Mouse (Mus musculus) embryo, embryonic 11 days (tissue): Measurements from ENCODE around the gene Sstr3.

ENCODE experiments used
- DNase-seq: peaks from one replicate; pipeline ENCODE4 v3.0.0-alpha.2; 2015

The Sstr3 gene

DNA sequence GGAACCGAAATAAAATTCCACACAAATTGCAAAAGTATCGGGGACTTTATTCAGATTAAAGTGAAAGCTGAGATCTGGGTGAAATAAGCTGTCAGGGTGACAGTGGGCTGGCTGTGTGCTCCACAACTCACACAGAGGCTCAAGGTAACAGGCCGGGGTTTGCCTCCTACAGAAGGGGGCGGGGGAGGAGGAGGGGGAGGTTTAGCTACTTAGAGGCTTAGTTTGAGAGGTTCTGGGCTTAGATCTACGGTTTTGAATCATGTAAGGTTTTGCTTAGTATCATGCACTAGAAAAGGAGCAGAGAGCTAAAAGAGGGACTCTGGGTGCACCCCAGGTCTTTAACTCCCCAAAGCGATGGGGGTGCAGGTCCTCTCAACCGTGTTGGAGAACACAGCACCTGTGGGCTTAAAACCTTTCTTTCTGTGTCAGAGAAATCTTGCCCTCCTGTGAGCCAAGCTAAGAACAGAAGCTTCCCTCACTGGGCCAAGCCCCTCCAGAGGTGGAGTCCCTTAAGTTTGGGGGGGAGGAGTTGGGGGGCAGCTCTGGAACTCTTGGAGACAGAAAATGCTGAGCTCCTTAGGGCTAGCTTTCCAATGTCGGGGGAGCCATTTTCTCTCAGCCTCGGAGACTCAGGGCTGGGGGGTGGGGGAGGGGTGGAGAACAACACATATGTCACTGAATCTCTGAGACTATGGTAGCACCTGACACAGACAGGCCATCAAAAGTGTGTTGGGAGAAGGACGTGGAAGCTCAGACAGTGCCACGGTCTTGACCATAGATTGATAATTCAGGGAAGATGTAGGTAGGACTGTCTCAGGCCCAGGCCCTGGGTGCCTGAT is 14.9 kb upstream of the Sstr3 start:
- no peak for DNase-seq

DNA sequence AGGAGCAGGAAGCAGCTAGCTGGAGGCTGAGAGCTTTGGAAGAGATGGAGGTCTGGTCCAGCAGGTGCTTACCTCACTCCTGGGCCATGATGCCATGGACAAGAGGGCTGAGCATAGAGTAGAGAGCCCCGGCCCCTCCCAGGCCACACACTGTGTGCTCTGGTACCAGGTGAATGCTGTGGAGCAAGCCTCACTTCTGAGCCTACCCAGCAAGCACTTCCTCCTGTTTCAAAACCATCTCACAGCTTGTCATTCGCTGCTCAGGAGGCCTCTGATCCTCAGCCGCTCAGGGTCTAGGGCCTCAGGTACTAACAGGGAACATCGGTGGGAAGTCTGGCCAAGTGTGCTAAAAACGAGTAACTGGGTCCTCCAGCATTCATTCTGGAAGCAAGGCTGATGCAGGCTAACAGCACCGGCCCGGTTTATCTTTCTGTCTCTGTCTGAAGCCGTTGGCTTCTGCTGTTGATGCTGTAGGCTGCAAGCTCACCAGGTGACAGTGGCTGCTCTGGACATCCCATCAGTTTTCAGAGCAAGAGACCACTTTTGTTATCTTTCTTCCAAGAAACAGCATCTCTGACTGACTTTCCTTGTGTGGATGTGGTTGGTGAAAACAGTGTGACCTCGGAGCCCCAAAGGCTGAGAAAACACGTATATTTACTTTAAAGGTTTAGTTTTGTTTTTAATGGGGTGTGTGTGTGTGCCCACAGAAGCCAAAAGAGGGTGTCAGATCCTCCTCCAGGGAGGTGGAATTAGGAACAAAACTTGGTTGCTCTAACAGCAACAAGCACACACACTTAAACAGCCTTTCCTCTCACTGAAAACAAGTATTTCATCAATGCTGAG is 13.4 kb upstream of the Sstr3 start:
- no peak for DNase-seq

DNA sequence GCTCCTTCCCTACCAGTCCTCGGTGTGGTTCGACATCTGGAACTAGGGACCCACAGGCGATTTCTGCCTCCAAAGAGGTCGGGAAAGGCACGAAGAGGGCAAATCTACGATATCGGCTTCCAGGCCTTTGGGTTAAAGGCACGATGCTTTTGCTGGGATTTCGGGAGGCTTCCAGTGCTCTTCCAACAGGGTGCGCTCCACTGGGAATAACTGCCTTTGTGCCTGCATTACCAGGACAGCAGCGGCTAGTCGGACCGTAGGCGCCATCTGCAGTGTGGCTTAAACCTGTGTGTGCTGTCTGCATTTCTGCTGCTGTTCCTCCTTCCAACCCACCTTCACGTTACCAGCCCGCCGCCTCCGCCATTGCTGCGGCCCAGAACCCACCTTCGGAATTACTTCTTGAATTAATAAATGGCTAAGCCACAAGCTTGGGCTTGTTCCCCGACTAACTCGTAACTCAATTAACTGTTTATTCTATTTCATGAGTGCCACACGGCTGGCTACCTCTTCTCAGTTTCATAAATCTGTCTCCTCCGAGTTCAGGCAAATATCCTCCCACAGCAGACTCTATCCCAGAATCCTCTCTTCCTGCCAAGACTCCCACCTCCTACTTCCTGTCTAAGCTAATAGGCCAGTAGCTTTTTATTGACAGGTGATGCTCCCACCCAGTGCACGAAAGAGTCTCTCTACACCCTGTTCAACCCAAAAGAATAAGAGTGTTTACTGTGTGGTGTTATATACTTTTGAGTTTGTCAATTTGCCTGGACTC is 10.2 kb upstream of the Sstr3 start:
- no peak for DNase-seq

DNA sequence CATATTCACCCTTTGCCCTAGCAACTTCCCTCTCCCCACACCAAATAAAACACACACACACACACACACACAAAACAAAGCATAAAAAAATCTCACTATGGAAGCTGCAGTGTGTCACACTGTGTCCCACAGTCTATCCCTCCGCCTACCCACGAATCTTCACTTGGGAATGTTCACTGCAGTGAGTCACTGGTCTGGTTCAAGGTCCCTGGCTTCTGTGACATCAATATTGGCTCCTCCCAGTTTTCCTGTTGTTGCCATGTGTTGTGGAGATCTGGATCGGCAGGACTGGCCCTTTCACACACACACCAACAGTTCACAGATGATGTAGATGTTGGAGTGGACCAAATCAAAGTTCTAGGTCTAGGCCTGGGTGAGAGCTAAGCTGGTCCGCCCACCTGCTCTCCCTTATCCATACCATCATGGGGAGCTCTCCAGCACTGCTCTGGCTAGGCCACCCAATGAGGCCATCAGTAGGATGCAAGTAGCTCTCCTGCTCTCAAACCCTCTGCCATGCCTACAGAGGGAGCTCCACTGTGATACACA is 4.8 kb upstream of the Sstr3 start:
- DNase-seq, result no peak

DNA sequence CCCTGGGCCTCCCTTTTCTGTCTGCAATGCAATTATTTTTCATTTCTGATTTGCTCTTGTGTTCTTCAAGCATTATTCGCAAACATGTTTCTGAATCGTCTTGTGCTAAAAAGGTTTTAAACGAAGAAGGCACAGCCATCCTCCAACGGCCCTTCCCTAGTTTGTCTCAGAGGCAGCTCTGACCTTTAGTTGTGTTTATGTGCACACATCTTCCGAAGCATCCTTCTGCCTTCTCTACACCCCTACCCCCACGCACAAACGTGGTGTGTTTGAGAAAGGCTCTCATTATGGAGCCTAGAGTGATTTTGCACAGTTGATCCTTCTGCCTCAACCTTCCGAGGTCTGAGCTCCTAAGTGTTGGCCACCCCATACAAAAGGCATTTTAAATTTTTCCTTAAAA is 4.2 kb upstream of the Sstr3 start:
- no peak for DNase-seq

DNA sequence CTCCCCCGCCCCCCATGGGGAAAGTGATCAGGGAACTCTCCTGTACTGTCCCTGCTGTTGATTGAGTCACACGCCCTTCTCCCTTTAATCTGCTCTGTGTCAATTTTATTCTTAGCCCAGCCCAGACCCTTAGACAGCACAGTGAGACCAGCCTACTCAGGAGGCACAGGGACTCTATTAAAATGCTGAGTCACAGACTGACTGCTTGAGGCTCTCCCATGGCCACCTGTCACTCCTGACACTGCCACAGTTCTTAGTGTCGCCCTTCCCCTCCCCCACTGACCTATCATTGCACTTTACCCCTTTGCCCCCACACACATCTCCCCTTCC is 3.8 kb upstream of the Sstr3 start:
- peak; percentile 49 for DNase-seq

DNA sequence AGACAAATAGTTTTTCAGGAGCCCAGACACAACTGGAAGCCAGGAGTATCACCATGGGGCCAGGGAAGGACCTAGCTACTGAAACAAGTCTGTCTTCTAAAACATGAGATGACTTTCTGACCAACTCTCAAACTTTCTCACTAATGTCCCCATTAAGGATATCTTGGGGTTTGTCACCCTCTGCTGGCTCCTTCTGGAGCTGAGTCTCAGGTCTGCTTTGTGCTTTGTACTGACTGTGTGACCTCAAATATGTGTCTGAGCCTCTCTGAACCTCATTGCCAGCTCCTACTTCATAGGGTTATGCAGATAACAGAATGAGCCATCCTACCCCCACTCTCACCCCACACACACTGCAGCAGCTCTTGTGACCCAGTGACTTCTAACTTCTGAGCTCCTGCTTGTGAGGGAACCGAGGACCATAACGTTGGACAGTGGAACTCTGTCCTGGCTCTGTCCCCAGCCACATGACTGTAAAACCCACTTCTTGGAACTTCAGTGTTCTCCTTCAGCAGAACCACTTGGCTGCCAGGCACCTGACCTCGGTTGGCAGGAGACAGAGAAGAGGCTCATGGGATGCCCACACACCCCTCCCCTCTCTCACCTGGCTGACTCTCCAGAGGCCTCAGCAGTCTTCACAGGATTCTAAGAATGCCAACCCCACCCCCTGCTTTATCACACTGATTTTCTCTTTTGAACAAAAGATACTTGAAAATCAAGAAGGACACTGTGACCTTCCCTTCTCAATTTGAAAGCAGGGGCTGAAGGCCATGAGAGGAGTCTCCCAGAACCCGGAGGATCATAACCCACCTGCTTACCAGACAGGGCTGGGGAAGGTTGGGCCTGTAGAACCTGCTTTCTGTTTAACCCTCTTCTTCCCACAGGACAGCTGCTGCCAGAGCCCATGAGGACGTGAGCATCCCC is 3.2 kb upstream of the Sstr3 start:
- DNase-seq, result no peak

DNA sequence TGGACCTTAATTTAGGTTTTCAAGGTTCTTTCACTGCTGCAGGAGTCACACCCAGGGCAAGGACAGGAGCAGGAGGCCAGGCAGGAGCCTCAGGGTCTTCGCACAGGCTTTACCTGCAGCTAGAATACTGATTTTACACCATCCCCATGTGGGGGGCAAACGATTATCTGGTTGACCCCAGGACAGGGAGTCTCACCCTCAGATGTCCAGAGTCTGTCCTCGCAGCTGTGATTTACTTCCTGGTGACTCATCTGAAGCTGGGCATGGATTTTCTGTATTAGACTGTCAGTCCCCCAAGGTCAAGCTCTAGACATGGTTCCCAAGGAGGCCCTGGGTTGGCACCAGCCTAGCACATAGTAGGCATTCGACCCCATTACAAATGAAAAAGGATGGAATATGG is 1.6 kb upstream of the Sstr3 start:
- no peak for DNase-seq

DNA sequence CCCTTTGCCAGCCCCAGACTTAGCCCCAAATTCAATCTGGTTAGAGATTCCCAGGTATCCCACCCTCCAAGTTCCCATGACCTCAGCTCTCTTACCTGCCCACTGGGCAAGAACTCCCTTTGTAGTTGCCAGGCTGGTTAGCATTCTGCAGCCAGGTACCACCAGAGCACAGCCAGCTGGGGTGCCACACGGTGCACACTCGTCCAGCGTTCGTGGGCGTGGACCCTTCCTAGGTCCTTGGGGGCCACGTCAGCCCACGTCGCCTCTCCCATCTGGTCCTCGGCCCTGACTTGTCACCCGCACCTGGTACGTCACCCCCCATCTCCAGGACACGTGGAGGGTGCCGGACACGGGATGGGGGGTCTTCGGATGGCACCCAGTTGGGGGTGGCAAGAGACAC is 444 bp downstream of the Sstr3 start:
- no peak for DNase-seq

DNA sequence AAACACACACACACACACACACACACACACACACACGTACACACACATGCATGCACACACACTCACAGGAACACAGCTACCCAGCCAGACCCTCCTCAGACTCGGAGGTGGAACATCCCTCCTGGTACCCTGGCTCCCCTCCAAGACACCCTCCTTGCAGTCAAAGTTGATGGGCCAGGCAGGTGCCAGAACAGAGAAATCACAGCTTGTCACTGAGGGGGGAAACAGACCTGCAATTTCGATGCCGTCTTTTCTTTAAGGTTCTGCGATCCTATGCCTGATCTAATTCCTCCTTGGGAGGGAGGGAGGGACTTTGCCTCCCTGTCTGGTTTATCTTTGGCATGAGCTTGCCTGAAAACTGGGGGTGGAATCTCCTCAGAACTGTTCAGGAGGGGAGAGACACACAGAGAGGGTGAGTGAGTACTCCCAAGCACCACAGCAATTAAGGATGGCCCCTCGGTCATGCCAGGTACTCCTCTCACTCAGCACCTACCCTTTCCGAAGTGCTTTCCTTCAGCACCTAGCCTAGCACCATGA is 1.6 kb downstream of the Sstr3 start:
- no peak for DNase-seq

DNA sequence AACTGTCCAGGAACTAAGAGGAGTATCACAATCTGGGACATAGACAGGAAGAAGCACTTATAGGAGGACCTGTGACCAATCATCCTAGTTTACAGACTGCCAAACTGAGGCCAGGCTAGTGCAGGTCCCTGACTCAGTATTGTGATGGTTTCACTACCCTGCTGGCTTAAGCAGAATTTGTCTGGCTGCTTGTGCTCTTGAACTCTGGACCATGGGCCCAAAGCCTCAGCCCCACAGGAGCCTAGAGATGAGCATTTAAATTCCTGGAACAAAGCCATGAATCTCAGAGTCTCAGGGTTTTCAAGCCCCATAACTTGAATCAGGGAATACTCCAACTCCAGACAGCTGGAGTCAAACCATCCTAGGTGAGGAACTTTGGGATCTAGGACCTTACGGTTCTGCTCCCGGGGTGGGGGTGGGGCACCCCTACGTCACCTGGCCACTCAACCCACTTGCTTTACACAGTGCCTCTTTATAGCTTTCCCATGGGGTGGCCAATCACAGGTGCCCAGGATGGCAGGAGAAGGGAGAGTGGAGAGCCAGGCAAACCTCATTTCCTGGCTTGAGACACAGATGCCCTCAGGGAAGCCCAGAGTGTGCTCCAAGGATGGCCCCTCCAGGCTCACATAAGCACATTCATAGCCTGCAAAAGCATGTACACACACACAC is 2.3 kb downstream of the Sstr3 start:
- DNase-seq, result no peak

DNA sequence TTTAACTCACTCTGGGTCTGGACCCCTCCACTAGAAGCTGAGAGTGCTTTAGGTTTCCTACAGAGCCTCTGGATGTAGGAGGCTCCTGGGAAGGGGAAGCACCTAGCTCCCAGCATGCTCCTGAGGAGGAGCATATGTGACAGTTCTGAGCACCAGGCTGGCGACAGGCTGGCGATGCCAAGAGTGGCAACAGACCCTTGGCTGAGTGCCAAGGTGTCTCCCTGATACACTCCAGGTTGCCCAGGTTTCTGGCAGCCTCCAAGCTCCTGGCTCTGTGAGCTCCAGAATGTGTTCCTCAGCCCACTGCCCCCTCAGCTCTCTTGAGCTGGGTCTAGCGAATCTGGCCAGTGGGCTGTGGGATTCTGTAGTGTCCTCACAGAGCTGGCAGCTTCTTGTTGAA is 2.9 kb downstream of the Sstr3 start:
- no peak for DNase-seq

DNA sequence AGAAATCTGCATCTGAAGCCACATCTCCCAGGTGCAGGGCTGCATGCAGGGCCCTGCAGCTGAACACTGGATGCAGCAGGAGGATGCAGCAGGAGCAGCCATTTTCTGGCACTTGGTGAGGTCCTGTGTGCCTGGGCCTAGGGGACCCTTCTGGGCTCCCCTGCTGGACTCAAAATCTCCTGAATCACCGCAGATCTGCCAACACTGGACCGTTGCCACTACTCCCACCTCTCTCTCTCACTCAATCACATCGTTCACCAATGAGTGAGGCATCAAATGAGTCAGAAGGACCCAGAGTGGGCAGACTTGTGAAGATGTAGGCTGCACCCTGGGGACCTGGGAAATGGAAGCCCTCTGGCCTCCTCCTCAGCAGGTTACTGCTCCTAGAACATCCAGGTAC is 3.4 kb downstream of the Sstr3 start:
- no peak for DNase-seq

DNA sequence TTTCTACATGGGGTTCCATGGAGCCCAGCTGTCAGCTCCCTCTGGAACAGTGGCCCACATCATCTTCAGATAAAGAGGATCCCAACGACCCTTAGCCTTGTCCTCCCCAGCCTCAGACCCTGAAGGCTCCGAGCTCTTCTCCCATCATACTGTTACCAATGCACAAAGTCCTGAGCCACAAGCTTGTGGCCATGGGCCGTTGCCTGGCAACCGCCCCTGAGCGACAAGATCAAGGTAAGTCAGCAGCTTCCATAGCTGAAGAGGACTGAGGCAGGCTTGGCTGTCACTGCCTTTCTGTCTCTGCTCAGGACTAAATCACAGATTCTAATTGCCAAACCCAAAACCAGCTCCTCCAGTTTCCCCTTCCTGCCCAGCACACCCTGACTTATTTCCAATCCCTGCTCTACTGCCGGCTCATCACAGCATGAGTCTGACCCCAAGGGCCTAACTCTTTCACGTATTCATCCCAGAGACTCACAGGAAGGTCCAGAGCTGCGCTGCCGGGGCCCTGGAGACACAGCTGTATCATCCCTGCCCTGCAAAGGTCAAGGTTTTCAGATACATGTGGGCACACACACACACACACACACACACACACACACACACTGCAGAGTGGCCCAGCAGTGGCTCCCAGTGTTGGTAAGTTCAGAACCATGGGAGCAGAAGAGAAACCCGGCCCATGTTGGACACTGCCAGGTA is 8.6 kb downstream of the Sstr3 start:
- DNase-seq, result no peak

DNA sequence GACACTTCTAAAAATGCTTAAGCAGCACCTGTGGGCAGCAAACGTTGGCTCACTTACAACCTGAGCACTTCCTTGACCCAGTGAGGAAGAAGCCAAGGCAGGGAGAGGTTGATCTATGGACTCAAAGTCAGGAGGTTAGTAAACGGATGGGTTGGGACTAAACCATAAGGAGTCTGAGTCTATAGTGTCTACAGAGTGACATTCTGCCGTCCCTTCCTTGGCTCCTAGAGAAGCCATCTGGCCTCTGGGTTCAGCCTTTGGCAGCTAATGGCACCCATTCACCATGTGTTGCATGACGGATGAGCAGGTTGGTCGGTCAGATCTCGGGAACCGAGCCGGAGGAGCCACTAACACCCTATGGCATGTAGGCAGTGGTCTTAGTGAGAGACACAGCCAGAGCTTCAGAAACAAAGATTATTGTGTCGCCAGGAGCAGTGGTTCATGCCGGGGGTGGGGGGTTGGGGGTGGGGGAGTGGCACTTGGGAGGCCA is 11.1 kb downstream of the Sstr3 start:
- no peak for DNase-seq

DNA sequence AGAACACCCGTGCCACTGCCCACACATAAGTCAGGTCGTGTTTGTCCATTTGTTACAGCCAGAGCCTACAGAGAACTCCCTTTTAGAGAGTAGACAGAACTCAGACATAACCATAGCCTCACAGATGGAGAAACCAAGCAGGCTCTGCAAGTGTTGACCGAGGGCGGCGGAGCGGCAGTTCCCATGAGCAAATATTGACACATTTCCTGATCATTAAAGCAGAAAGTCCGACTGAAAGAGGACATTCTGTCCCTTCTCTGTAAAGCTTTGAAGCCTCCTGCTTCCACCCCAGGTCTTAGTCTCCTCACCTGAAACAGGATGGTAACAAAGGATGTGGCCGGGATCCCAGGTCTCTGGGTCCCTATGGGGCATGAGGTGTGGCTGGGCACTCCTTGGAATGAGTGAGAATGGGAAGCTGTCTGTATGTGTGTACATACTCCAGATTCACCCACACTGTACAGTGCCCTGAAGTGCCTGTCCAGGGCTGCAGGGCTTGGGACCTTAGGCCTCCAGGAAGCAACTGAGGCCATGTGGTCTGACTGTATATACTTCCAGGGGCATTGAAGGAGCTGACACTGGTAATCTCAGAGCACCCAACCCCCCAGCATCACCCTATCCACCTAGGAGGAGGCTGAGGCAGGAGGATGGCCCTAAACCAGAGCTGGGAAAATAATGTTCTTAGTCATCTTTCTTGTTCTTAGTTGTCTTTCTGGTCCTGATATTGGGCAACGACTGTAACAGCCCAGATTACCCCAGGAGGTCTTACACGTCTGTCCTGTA is 11.7 kb downstream of the Sstr3 start:
- no peak for DNase-seq

DNA sequence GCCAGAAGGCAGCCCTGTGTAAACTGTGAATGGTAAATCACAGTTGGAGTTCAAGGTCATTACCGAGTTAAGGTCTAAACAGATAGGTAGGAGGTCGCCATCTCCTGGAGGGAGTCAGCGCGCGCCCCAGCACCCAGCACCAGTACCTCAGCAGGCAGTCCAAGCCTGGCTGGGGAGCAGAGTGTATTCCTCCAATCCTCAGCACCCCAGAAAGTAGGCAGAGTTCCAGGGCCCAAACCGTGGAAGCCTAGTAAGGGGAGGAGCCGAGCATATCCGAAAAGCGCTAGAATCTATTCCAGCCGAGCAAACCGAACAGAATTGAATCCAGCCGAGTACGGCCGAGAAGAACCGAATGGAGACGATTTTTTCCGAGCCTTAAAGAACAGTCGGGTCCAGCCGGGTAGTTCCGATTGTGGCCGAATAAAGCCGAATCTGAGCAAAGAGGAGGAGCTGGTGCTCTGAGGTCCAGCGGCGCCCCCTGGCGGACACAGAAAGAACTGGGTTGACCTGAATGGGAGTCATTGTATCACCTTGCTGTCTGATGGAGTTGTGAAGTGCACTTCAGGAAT is 12.5 kb downstream of the Sstr3 start:
- peak; percentile 97 for DNase-seq

DNA sequence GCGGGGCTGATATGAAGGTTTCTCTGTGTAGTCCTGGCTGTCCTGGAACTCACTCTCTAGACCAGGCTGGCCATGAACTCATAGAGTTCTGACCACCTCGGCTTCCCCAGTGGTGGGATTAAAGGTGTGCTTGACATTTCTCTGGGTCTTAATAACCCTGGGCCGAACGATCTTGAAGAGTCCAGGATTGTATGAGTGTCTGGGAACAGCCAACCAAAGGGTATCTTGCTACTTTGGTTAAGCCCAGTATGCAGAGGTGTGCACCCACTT is 13.1 kb downstream of the Sstr3 start:
- DNase-seq, result no peak

DNA sequence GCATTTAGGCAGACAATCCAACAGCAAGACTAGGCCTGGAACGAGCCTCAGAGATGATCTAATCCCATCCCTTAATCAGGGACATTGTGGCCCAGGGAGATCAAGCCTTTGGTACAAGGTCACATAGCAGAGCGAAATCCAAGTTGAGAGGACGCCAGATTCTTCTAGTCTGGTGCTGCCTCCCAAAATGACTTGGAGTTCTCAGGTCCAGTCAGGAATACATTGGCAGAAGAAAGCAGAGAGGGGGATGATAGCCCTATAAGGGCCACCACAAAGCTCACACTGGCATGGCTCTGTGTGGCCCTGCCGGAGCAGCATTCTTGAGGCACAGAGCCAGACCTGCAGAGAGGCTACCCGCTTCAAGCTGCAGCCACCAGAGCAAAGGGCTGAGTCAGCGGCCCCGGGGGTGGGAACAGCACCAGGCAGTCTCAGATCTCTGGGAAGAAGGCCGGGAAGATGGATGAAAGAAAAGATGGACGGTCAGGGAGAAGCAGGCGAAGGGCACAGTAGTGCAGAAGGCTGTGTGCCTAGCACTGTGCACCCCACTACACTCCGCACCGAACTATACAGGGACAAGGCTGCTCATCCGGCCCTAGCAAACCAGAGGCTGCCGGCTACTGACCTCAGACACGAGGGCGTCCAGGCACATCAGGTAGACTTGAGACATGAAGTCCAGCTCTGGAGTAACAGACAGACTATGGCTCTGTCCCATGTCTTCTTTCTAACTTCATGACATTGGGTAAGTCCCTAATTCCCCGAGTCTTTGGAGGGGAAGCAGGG is 13.6 kb downstream of the Sstr3 start, which contains the start of gene C1qtnf6:
C1qtnf6 (minus strand) TSS at position 746 of the 780 bp plus-strand sequence.
- DNase-seq, result no peak
